Mouse (Mus musculus) lung, postnatal 0 days (tissue): ENCODE data around the gene Plpp3.

Experiments used
- CTCF ChIP-seq: IDR thresholded peaks from 2 replicates; pipeline ENCODE4 v1.5.1; 2016; ENCODE audit warnings: antibody characterized with exemption, mild to moderate bottlenecking
- EP300 ChIP-seq: IDR thresholded peaks from 2 replicates; pipeline ENCODE4 v1.6.1; 2016; ENCODE audit warnings: antibody characterized with exemption, mild to moderate bottlenecking, control low read depth

GRCm38 (mm10) chr4:105159531-105159870, 2.4 kb downstream of the Plpp3 start:
- TF ChIP-seq CTCF = no peak
- TF ChIP-seq EP300 = no peak
